Mouse (Mus musculus): Measurements from ENCODE around the gene Fkbp9. TPM values are rescaled to one million over a fixed set of nuclear protein-coding genes. Genes with fewer than 3 reads are reported as not detected.
A peak's percentile ranks its signal among the peaks of the same experiment; 100 is the strongest.

Gene Fkbp9
- polyA plus RNA-seq, 1 experiment from 2014 or later: 55.4 TPM

DNA sequence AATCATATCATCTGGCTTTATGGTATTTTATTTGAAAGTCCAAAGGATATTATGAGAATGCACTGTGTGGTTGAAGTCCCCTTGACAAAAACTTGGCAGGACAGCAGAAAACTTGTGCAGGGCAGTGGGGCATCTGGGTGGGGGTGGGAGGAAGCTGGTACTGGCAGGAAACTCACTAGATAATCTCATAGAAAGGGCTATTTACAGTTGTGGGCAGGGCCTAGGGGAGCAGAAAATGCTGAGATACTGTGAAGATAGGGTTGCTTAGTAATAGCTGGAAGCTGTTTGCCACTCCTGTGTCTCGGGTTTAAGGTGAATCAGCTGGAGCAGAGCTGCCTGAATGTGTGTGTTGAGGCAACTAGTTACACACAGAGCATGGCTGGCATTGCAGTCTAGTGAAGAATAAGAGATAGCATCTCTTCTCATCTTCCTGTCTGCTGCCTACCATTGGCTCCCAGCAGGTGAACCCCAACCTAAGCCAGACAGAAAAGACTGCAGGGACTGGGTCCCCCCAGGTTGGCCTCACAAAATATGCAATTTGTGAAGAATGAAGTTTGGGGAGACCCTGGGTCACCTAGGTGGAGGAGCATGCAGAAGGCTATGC lies 47.6 kb downstream of the Fkbp9 start:
- H3K4me3 ChIP-seq (ENCODE audit: low read depth, low read length): no peak overlapping the region
- no peak for ATAC-seq (ENCODE audit: low FRiP score)
- no peak overlapping the region for H3K9ac ChIP-seq (ENCODE audit: low read depth, low read length)
- H3K27me3 ChIP-seq (ENCODE audit: control insufficient read depth, insufficient read depth, low read length): no peaks in the 10 kb centered on the region
- H3K36me3 ChIP-seq (ENCODE audit: control insufficient read depth, insufficient read depth, low read length): 0 out of 2 replicates have a peak, but pooled peaks cover 2% of the 10 kb centered on the region
- H3K9me3 ChIP-seq (ENCODE audit: control insufficient read depth, low read length): no peaks in the 10 kb centered on the region
- H3K4me1 ChIP-seq (replicated peaks; ENCODE audit: control insufficient read depth, insufficient read depth, low read length): no peaks in the 10 kb centered on the region
- DNase-seq (ENCODE audit: low spot score): no peak
- no peak overlapping the region for H3K4me2 ChIP-seq (replicated peaks; ENCODE audit: low read depth, low read length)
- H3K27ac ChIP-seq (ENCODE audit: low read depth, low read length): no peak overlapping the region
- 93% methylated on average over 1 of the region's 1 CpGs for WGBS

DNA sequence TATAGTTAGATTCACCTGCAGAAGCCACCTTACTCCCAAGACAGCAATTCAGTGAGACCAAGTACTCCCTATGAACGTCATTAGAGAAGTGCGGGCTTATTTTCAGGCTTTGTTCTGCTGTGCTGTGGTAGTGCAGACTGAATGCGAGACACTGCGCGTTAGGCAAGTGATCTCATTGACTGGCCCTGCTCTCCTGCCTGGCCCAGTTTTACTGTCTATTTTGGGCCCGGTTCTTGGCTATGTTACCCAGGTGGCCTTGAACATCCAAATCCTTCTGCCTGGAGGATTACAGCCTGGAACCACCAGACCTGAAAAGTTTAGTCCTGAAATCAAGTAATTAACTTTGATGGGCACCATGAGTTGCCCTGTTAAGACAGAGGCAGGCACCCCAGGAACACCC lies 56.7 kb downstream of the Fkbp9 start:
- Histone ChIP-seq H3K4me1 (replicated peaks; ENCODE audit: control insufficient read depth, insufficient read depth, low read length) (no peaks in the 10 kb centered on the region), H3K9me3 (ENCODE audit: control insufficient read depth, low read length) (no peaks in the 10 kb centered on the region), H3K9ac (ENCODE audit: low read depth, low read length) (no peak overlapping the region), H3K4me3 (ENCODE audit: low read depth, low read length) (no peak overlapping the region), H3K4me2 (replicated peaks; ENCODE audit: low read depth, low read length) (no peak overlapping the region), H3K27ac (ENCODE audit: low read depth, low read length) (no peak overlapping the region), H3K27me3 (ENCODE audit: control insufficient read depth, insufficient read depth, low read length) (no peaks in the 10 kb centered on the region), H3K36me3 (ENCODE audit: control insufficient read depth, insufficient read depth, low read length) (peaks cover 3% of the 10 kb centered on the region; the same call in 1 of the 2 replicates)
- WGBS: 96% methylated on average over 6 of the region's 6 CpGs
- DNase-seq (ENCODE audit: low spot score) (no peak), ATAC-seq (ENCODE audit: low FRiP score) (no peak)

DNA sequence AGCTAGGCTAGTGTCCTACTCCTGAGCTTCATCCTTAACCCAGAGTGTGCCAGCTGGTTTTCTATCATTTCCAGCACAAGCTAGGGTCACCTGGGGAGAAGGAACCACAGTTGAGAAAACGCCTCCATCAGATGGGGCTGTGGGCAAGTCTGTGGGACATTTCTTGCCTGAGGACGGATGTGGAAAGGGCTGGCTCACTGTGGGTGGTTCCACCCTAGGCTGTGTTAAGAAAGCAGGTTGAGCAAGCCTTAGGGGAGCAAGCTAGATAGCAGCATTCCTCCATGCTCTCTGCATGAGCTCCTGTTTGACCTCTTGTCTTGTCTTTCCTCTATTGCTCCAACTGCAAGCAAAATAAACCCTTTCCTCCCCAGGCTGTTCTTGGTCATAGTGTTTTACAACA lies 58.9 kb downstream of the Fkbp9 start:
- DNase-seq (ENCODE audit: low spot score): no peak
- Histone ChIP-seq H3K27me3 (ENCODE audit: control insufficient read depth, insufficient read depth, low read length) (no peaks in the 10 kb centered on the region), H3K4me3 (ENCODE audit: low read depth, low read length) (no peak overlapping the region), H3K4me1 (replicated peaks; ENCODE audit: control insufficient read depth, insufficient read depth, low read length) (no peaks in the 10 kb centered on the region), H3K9me3 (ENCODE audit: control insufficient read depth, low read length) (no peaks in the 10 kb centered on the region), H3K36me3 (ENCODE audit: control insufficient read depth, insufficient read depth, low read length) (peaks cover 3% of the 10 kb centered on the region; the same call in 1 of the 2 replicates), H3K4me2 (replicated peaks; ENCODE audit: low read depth, low read length) (no peak overlapping the region), H3K27ac (ENCODE audit: low read depth, low read length) (no peak overlapping the region), H3K9ac (ENCODE audit: low read depth, low read length) (no peak overlapping the region)
- 86% methylated on average over 2 of the region's 2 CpGs for WGBS
- ATAC-seq (ENCODE audit: low FRiP score): no peak

DNA sequence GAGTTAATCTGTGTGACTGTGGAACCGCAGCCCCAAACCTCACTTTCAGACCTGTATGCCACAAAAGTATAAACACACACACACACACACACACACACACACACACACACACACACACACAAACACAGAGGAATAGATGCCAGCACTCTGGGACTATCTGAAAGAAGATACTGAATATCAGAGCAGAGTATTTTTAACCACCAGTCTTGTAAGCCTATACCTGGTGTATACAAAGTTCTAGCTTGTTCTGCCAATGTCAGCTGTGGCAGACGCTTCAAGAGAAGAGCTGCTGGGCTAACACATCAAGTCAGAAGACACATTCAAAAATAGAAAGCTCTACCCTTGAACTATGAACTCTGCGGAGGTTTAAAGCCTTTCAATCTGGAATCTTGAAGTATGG lies 67.7 kb downstream of the Fkbp9 start:
- 82% methylated on average over 3 of the region's 3 CpGs for WGBS
- H3K9ac ChIP-seq (ENCODE audit: low read depth, low read length): no peak overlapping the region
- H3K4me3 ChIP-seq (ENCODE audit: low read depth, low read length): no peak overlapping the region
- H3K36me3 ChIP-seq (ENCODE audit: control insufficient read depth, insufficient read depth, low read length): no peaks in the 10 kb centered on the region
- no peaks in the 10 kb centered on the region for H3K9me3 ChIP-seq (ENCODE audit: control insufficient read depth, low read length)
- H3K4me2 ChIP-seq (replicated peaks; ENCODE audit: low read depth, low read length): no peak overlapping the region
- ATAC-seq (ENCODE audit: low FRiP score) (no peak), DNase-seq (ENCODE audit: low spot score) (no peak)
- H3K27ac ChIP-seq (ENCODE audit: low read depth, low read length): no peak overlapping the region
- no peaks in the 10 kb centered on the region for H3K4me1 ChIP-seq (replicated peaks; ENCODE audit: control insufficient read depth, insufficient read depth, low read length)
- H3K27me3 ChIP-seq (ENCODE audit: control insufficient read depth, insufficient read depth, low read length): no peaks in the 10 kb centered on the region

DNA sequence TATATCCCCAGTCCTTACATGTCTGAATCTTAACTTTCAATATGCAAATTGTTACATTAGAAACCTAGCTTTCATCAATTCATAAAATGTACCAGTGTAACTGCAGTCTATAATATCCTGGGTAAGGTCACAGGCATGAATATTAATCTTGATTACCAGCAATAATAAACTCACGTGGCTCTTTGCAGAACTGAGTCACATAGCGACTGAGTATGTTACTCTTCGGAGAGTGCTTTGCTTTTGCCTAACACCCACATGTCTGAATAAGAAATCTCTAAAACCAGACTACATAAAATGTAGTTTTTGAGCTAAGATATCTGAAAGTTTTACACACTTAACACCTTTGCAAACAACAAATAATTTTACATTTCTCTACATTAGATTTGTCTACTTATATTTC lies 69.5 kb downstream of the Fkbp9 start:
- Histone ChIP-seq H3K27ac (ENCODE audit: low read depth, low read length) (no peak overlapping the region), H3K4me2 (replicated peaks; ENCODE audit: low read depth, low read length) (no peak overlapping the region), H3K9ac (ENCODE audit: low read depth, low read length) (no peak overlapping the region), H3K9me3 (ENCODE audit: control insufficient read depth, low read length) (no peaks in the 10 kb centered on the region), H3K27me3 (ENCODE audit: control insufficient read depth, insufficient read depth, low read length) (no peaks in the 10 kb centered on the region), H3K4me3 (ENCODE audit: low read depth, low read length) (no peak overlapping the region), H3K4me1 (replicated peaks; ENCODE audit: control insufficient read depth, insufficient read depth, low read length) (no peaks in the 10 kb centered on the region), H3K36me3 (ENCODE audit: control insufficient read depth, insufficient read depth, low read length) (no peaks in the 10 kb centered on the region)
- no peak for ATAC-seq (ENCODE audit: low FRiP score)
- WGBS: 79% methylated on average over 3 of the region's 3 CpGs
- no peak for DNase-seq (ENCODE audit: low spot score)

DNA sequence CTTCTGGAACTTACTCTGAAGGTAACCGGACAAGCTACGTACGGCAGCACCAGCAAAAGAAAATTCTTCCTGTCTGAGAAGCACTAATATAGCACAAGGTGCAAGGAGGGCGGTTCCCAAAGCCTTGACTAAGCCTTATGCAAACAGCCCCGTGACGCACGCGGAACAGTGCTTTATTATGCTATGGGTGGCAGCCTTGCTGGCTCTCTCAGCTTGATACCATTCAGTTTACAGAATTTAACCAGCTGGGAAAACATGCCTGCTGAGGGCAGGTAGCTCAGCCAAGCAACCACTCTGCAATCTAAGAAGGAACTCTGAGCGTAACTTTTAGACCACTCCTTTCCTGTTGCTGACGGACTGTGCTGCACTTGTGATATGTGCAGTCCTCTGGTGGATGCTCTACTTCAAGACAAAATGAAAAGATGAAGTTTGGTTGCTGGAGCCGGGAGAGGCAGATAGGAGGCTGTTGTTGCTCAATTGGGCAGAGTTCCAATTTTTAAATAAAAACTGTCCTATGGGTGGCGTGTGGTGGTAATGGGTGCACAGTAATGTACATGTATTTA lies 70.0 kb downstream of the Fkbp9 start:
- Histone ChIP-seq H3K9me3 (ENCODE audit: control insufficient read depth, low read length) (no peaks in the 10 kb centered on the region), H3K27ac (ENCODE audit: low read depth, low read length) (no peak overlapping the region), H3K4me1 (replicated peaks; ENCODE audit: control insufficient read depth, insufficient read depth, low read length) (no peaks in the 10 kb centered on the region), H3K4me2 (replicated peaks; ENCODE audit: low read depth, low read length) (no peak overlapping the region), H3K9ac (ENCODE audit: low read depth, low read length) (no peak overlapping the region), H3K36me3 (ENCODE audit: control insufficient read depth, insufficient read depth, low read length) (no peaks in the 10 kb centered on the region), H3K27me3 (ENCODE audit: control insufficient read depth, insufficient read depth, low read length) (no peaks in the 10 kb centered on the region), H3K4me3 (ENCODE audit: low read depth, low read length) (no peak overlapping the region)
- ATAC-seq (ENCODE audit: low FRiP score) (no peak), DNase-seq (ENCODE audit: low spot score) (peak; percentile 19)
- 35% methylated on average over 12 of the region's 12 CpGs for WGBS

DNA sequence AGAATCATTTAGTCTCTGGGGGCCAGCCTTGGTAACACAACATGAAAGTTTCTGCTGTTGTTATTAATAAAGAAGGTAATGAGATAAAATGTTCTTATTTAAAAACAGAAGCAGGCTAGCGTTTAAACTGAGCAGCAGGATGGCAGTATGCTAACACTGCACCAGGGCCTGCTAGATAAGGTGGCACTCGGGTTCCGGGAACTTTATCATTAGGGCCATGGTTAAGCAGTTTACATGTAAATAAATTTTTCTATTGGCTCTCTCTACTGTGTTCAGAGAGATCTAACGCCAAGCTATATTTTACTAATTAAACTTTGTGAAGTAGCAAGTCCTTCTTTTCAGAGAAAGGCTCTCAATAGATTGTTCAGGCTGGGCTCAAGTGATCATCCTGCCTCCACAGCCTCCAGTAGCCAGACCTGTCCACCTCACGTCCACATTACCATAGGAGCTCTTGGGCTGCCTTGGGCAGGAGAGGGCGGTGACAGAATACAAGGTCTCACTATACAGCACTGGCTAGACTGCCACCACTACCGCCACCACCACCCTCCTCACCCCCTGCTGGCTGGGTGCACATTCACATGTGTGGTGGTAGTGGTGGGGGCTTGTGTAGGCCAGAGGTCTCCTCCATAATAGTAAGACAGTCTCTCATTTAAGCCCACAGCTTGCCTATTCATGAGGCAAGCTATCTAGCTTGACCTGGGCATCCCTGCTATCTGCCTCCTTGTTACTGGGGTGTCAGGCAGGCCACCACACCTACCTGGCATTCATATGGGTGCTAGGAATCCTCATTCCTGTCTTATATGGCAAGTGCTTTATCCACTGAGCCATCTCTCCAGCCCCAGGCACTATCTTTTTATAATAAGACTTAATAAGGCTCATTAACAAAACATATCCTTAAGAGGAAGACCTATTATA lies 71.0 kb downstream of the Fkbp9 start:
- Histone ChIP-seq H3K9me3 (ENCODE audit: control insufficient read depth, low read length) (no peaks in the 10 kb centered on the region), H3K4me3 (ENCODE audit: low read depth, low read length) (no peak overlapping the region), H3K36me3 (ENCODE audit: control insufficient read depth, insufficient read depth, low read length) (no peaks in the 10 kb centered on the region), H3K27me3 (ENCODE audit: control insufficient read depth, insufficient read depth, low read length) (no peaks in the 10 kb centered on the region), H3K4me1 (replicated peaks; ENCODE audit: control insufficient read depth, insufficient read depth, low read length) (no peaks in the 10 kb centered on the region), H3K27ac (ENCODE audit: low read depth, low read length) (0 out of 2 replicates have a peak overlapping the region, but pooled peaks have one; percentile 17), H3K4me2 (replicated peaks; ENCODE audit: low read depth, low read length) (no peak overlapping the region), H3K9ac (ENCODE audit: low read depth, low read length) (no peak overlapping the region)
- no peak for ATAC-seq (ENCODE audit: low FRiP score)
- WGBS: 83% methylated on average over 7 of the region's 7 CpGs
- DNase-seq (ENCODE audit: low spot score): no peak

DNA sequence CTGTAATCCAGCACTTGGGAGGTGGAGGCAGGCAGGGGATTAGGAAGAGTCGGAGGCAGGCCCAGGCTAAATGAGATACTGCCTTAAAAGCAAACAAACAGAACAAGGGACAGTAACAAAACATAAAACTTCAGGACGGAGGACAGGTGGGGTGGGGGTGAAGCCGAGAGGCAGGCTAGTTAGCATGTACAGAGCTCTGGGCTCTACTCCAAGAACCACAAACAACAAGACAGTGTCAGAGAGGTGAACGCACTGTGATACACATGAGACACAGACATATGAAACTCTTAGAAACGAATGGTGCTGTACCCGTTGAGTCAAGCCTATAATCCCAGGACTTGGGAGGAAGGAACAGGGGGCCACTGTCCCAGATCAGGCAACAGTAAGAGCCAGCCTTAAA lies 72.0 kb downstream of the Fkbp9 start:
- Histone ChIP-seq H3K27me3 (ENCODE audit: control insufficient read depth, insufficient read depth, low read length) (no peaks in the 10 kb centered on the region), H3K36me3 (ENCODE audit: control insufficient read depth, insufficient read depth, low read length) (no peaks in the 10 kb centered on the region), H3K4me3 (ENCODE audit: low read depth, low read length) (no peak overlapping the region), H3K27ac (ENCODE audit: low read depth, low read length) (no peak overlapping the region), H3K4me2 (replicated peaks; ENCODE audit: low read depth, low read length) (no peak overlapping the region), H3K9ac (ENCODE audit: low read depth, low read length) (no peak overlapping the region), H3K9me3 (ENCODE audit: control insufficient read depth, low read length) (no peaks in the 10 kb centered on the region), H3K4me1 (replicated peaks; ENCODE audit: control insufficient read depth, insufficient read depth, low read length) (no peaks in the 10 kb centered on the region)
- 65% methylated on average over 6 of the region's 6 CpGs for WGBS
- no peak for ATAC-seq (ENCODE audit: low FRiP score)
- DNase-seq (ENCODE audit: low spot score): no peak

Data from hindbrain, embryonic 11.5 days (tissue).